Mouse (Mus musculus) CH12.LX (cell line): ENCODE data around the gene Zbtb7a.

Source experiments
- CTCF ChIP-seq, 2 experiments: IDR thresholded peaks in 1 of 2; conservative IDR thresholded peaks in 1 of 2; 2 replicates each; pipeline ENCODE4 v1.5.1; 2011 to 2012; ENCODE audit warnings: low read depth in 2 of 2, low read length in 2 of 2, improper control_type of control experiment in 1 of 2, inconsistent platforms in 1 of 2, mild to moderate bottlenecking in 1 of 2, moderate library complexity in 1 of 2
- KAT2A ChIP-seq: IDR thresholded peaks from 2 replicates; pipeline ENCODE4 v1.6.1; 2012; ENCODE audit warnings: low read length, improper control_type of control experiment, inconsistent platforms; ENCODE audit not compliant: insufficient replicate concordance
- MEF2A ChIP-seq: IDR thresholded peaks from 2 replicates; pipeline ENCODE4 v1.6.1; 2014; ENCODE audit warnings: low read depth, mild to moderate bottlenecking, inconsistent platforms, low read length, improper control_type of control experiment, borderline replicate concordance
- POLR2A ChIP-seq: IDR thresholded peaks from 2 replicates; pipeline ENCODE4 v1.6.1; 2011; ENCODE audit warnings: low read depth, mild to moderate bottlenecking, improper control_type of control experiment, low read length

- TF ChIP-seq CTCF (conservative IDR thresholded peaks at IDR 0.05 in 1 of 2, IDR thresholded peaks at IDR 0.05 in 1 of 2; ENCODE audit: low read depth in 2 of 2, low read length in 2 of 2) = no peak
- no peak for TF ChIP-seq POLR2A
- no peak for TF ChIP-seq MEF2A
- no peak for TF ChIP-seq KAT2A
Measured at GRCm38 (mm10) chr10:81120650-81121049, 14.4 kb upstream of the Zbtb7a start.
